Mouse (Mus musculus) adrenal gland, postnatal 10 days (tissue): ENCODE results near the gene P4ha2. TPM values are rescaled to one million over a fixed set of nuclear protein-coding genes. Genes with fewer than 3 reads are reported as not detected.

ENCODE experiments used
- DNase-seq: peaks from one replicate; pipeline ENCODE4 v3.0.0; 2021; ENCODE audit warnings: mixed read lengths
- total RNA-seq, 2 experiments: library from RNA; stranded (reverse); gene quantifications; 2 replicates each; pipeline ENCODE4 v1.2.3; 2021

The P4ha2 gene
- total RNA-seq, 2 experiments from 2014 or later = 18.6 to 20.1 TPM

- no peak for DNase-seq
Observed at GRCm38 (mm10) chr11:54134905-54135304, 35.0 kb downstream of the P4ha2 start.

- DNase-seq = peak; percentile 21
Observed at GRCm38 (mm10) chr11:54140159-54140558, 40.3 kb downstream of the P4ha2 start.

GRCm38 (mm10) chr11:54141200-54141971, 41.5 kb downstream of the P4ha2 start:
- no peak for DNase-seq

GRCm38 (mm10) chr11:54144886-54145285, 45.0 kb downstream of the P4ha2 start:
- DNase-seq = peak; percentile 84

- DNase-seq = no peak
Observed at GRCm38 (mm10) chr11:54145990-54146389, 46.1 kb downstream of the P4ha2 start.

GRCm38 (mm10) chr11:54149791-54150465, 50.0 kb downstream of the P4ha2 start:
- no peak for DNase-seq

- no peak for DNase-seq
Observed at GRCm38 (mm10) chr11:54151141-54151540, 51.2 kb downstream of the P4ha2 start.

- no peak for DNase-seq
Observed at GRCm38 (mm10) chr11:54152957-54153356, 53.1 kb downstream of the P4ha2 start.

GRCm38 (mm10) chr11:54155864-54156263, 56.0 kb downstream of the P4ha2 start:
- DNase-seq = peak; percentile 57

- DNase-seq = no peak
Observed at GRCm38 (mm10) chr11:54156504-54156903, 56.6 kb downstream of the P4ha2 start.

GRCm38 (mm10) chr11:54157586-54157985, 57.7 kb downstream of the P4ha2 start:
- no peak for DNase-seq

- no peak for DNase-seq
Observed at GRCm38 (mm10) chr11:54160435-54160834, 60.5 kb downstream of the P4ha2 start.

- no peak for DNase-seq
Observed at GRCm38 (mm10) chr11:54160920-54161319, 61.0 kb downstream of the P4ha2 start.

- no peak for DNase-seq
Observed at GRCm38 (mm10) chr11:54161514-54161913, 61.6 kb downstream of the P4ha2 start.

- no peak for DNase-seq
Observed at GRCm38 (mm10) chr11:54162968-54163367, 63.1 kb downstream of the P4ha2 start.

- DNase-seq = no peak
Observed at GRCm38 (mm10) chr11:54169432-54170295, 69.8 kb downstream of the P4ha2 start.

- no peak for DNase-seq
Observed at GRCm38 (mm10) chr11:54171175-54171574, 71.3 kb downstream of the P4ha2 start.

GRCm38 (mm10) chr11:54174226-54174625, 74.3 kb downstream of the P4ha2 start:
- no peak for DNase-seq

GRCm38 (mm10) chr11:54174877-54175276, 75.0 kb downstream of the P4ha2 start:
- no peak for DNase-seq
